ENCODE assay signal across 10 mouse cellular contexts in the genomic region with DNA sequence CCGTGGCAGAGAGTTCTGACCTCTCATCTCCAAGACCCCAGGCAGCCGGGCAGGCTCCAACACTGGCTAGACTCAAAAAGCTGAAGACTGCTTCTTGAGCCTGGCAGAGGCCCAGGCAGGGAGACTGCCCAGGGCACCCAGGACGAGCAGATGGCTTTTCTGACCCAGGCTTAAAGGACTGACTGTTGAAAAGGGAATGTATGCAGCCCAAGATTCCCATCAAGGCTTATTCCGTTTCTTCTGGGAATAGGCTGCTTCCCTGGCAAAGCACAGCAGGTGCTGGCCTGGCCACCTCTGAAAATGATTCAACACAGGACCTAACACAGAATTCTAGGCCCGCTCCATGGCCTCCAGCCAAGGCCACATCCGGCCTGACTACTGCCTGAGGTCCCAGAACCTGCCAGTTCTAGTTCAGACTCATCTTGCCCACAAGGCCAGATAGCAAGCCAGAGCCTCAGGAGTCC. TPM values are rescaled to one million over a fixed set of nuclear protein-coding genes. Genes with fewer than 3 reads are reported as not detected.
DNase-seq lines count a peak whose midpoint lies in the region; ATAC-seq and TF ChIP-seq lines count a peak whose summit lies in the region.
"Had no signal": no experiment of that assay in that cellular context is flagged by ENCODE, and none has a peak within 500 bp of the region (broad histone marks: within the 10 kb centered on the region; RNA-seq: fewer than 3 reads in every experiment).

No protein-coding gene starts in this region.

- TF ChIP-seq CTCF in kidney, adult 2 months (conservative IDR thresholded peaks at IDR 0.05; ENCODE audit: insufficient read depth, insufficient read length, low read depth, low read length): no peak

- no peak overlapping the region for H3K9ac ChIP-seq in kidney, embryonic 14.5 days (ENCODE audit: low read depth, low read length)
- H3K9ac ChIP-seq in heart, embryonic 16.5 days (ENCODE audit: low read length): peak overlapping the region; percentile 20; the same call in 1 of the 2 replicates
- H3K9ac ChIP-seq in forebrain, embryonic 11.5 days (ENCODE audit: low read length): no peak overlapping the region

- H3K27ac ChIP-seq in kidney, adult 2 months (ENCODE audit: insufficient read depth, low read depth, low read length): peak overlapping the region; percentile 11; the same call in 1 of the 2 replicates
- H3K27ac ChIP-seq in kidney, embryonic 14.5 days (ENCODE audit: low read depth, low read length): no peak overlapping the region
- H3K27ac ChIP-seq in heart, embryonic 16.5 days (ENCODE audit: low read length): no peak overlapping the region
- no peak overlapping the region for H3K27ac ChIP-seq in forebrain, embryonic 11.5 days (ENCODE audit: low read depth, low read length)

- H3K9me3 ChIP-seq in kidney, embryonic 14.5 days (ENCODE audit: control insufficient read depth, low read length): no peaks in the 10 kb centered on the region
- no peaks in the 10 kb centered on the region for H3K9me3 ChIP-seq in heart, embryonic 16.5 days (replicated peaks; ENCODE audit: control insufficient read depth, low read length)
- H3K9me3 ChIP-seq in forebrain, embryonic 11.5 days (ENCODE audit: control insufficient read depth, low read length): no peaks in the 10 kb centered on the region
- H3K9me3 ChIP-seq: megakaryocyte, embryonic 14.5 days had no signal

- DNase-seq in kidney, adult 2 months: peak; percentile 75
- peak; percentile 86 for DNase-seq in 416B (ENCODE audit: low read depth)
- peak; percentile 73 for DNase-seq in cerebellum, adult 11 months
- DNase-seq in B cell, adult 2 months: no peak
- no peak for DNase-seq in forebrain, embryonic 11.5 days (ENCODE audit: low spot score)
- no peak for DNase-seq in lung, postnatal 14 days

- WGBS in kidney, adult 2 months: 37% methylated on average over 6 of the region's 6 CpGs
- WGBS in kidney, embryonic 14.5 days: 74% methylated on average over 6 of the region's 6 CpGs
- 58% methylated on average over 6 of the region's 6 CpGs for WGBS in heart, embryonic 16.5 days
- WGBS in forebrain, embryonic 11.5 days: 86% methylated on average over 6 of the region's 6 CpGs

- TF ChIP-seq POLR2A in kidney, adult 2 months (IDR thresholded peaks at IDR 0.05; ENCODE audit: low read depth, low read length): no peak

- H3K36me3 ChIP-seq in kidney, adult 2 months (ENCODE audit: control insufficient read depth, insufficient read depth, low read length): peaks cover 1% of the 10 kb centered on the region
- peaks cover 47% of the 10 kb centered on the region for H3K36me3 ChIP-seq in kidney, embryonic 14.5 days (ENCODE audit: control insufficient read depth, insufficient read depth, low read length)
- H3K36me3 ChIP-seq in heart, embryonic 16.5 days (ENCODE audit: control insufficient read depth, insufficient read depth): peaks cover 32% of the 10 kb centered on the region
- H3K36me3 ChIP-seq in forebrain, embryonic 11.5 days (ENCODE audit: control insufficient read depth, insufficient read depth, low read length): no peaks in the 10 kb centered on the region; the same call in 1 of the 2 replicates

- no peaks in the 10 kb centered on the region for H3K27me3 ChIP-seq in kidney, adult 2 months (replicated peaks; ENCODE audit: control insufficient read depth, insufficient read depth, low read length)
- peaks cover 23% of the 10 kb centered on the region for H3K27me3 ChIP-seq in kidney, embryonic 14.5 days (ENCODE audit: control insufficient read depth, insufficient read depth, low read length)
- 0 out of 2 replicates have a peak, but pooled peaks cover 4% of the 10 kb centered on the region for H3K27me3 ChIP-seq in heart, embryonic 16.5 days (ENCODE audit: control insufficient read depth, insufficient read depth, low read length)
- peaks cover 24% of the 10 kb centered on the region for H3K27me3 ChIP-seq in forebrain, embryonic 11.5 days (ENCODE audit: control insufficient read depth, insufficient read depth, low read length)

- H3K4me1 ChIP-seq in kidney, adult 2 months (ENCODE audit: control insufficient read depth, insufficient read depth, low read length): 0 out of 2 replicates have a peak, but pooled peaks cover 9% of the 10 kb centered on the region
- peaks cover 4% of the 10 kb centered on the region; the same call in 1 of the 2 replicates for H3K4me1 ChIP-seq in kidney, embryonic 14.5 days (ENCODE audit: control insufficient read depth, insufficient read depth, low read length)
- H3K4me1 ChIP-seq in heart, embryonic 16.5 days (ENCODE audit: control insufficient read depth, insufficient read depth, low read length): peaks cover 10% of the 10 kb centered on the region
- peaks cover 2% of the 10 kb centered on the region; the same call in 1 of the 2 replicates for H3K4me1 ChIP-seq in forebrain, embryonic 11.5 days (replicated peaks; ENCODE audit: control insufficient read depth, insufficient read depth, low read length)

- no peak for ATAC-seq in kidney, embryonic 14.5 days (ENCODE audit: low FRiP score, low TSS enrichment)
- ATAC-seq in heart, embryonic 16.5 days (replicated peaks; ENCODE audit: extremely low read depth, insufficient read depth, low FRiP score): no peak
- no peak for ATAC-seq in forebrain, embryonic 11.5 days (replicated peaks; ENCODE audit: low FRiP score)
- ATAC-seq: intestine, postnatal 0 days had no signal

- H3K4me2 ChIP-seq in kidney, embryonic 14.5 days (replicated peaks; ENCODE audit: low read depth, low read length): no peak overlapping the region
- H3K4me2 ChIP-seq in heart, embryonic 16.5 days (ENCODE audit: low read depth, low read length): no peak overlapping the region
- no peak overlapping the region for H3K4me2 ChIP-seq in forebrain, embryonic 11.5 days (ENCODE audit: low read depth, low read length, severe bottlenecking)

- H3K4me3 ChIP-seq in kidney, adult 2 months (ENCODE audit: insufficient read depth, low read depth, low read length): no peak overlapping the region
- no peak overlapping the region for H3K4me3 ChIP-seq in kidney, embryonic 14.5 days (ENCODE audit: low read length)
- no peak overlapping the region for H3K4me3 ChIP-seq in heart, embryonic 16.5 days (ENCODE audit: low read length)
- no peak overlapping the region for H3K4me3 ChIP-seq in forebrain, embryonic 11.5 days (ENCODE audit: low read depth, low read length)
- H3K4me3 ChIP-seq: megakaryocyte, embryonic 14.5 days had no signal

RNA-seq across cellular contexts. Expression of a gene that starts 1.7 kb away (rescaled TPM):
- 3.1 and 4.1 TPM in 2 replicates for polyA plus RNA-seq in kidney, adult 2 months (2012; rRNA removed)
- 1.4 and 1.7 TPM in 2 replicates for polyA plus RNA-seq in kidney, embryonic 14.5 days (2014; fragmentation: Nextera tagmentation; extraction: Ambion mirVana)
- 4.8 and 4.9 TPM in 2 replicates for polyA plus RNA-seq in heart, embryonic 16.5 days (2015; fragmentation: Nextera tagmentation; extraction: Ambion mirVana)
- 0.24 and 0.32 TPM in 2 replicates for polyA plus RNA-seq in forebrain, embryonic 11.5 days (2014; fragmentation: Nextera tagmentation; extraction: Ambion mirVana)

RNA-seq across cellular contexts. Expression of a gene that starts 7.2 kb away (rescaled TPM):
- 0.36 TPM in 1 of 2 replicates, not detected in the other for polyA plus RNA-seq in kidney, adult 2 months (2012; rRNA removed)
- not detected in 2 replicates for polyA plus RNA-seq in kidney, embryonic 14.5 days (2014; fragmentation: Nextera tagmentation; extraction: Ambion mirVana)
- not detected in 2 replicates for polyA plus RNA-seq in heart, embryonic 16.5 days (2015; fragmentation: Nextera tagmentation; extraction: Ambion mirVana)
- not detected in 2 replicates for polyA plus RNA-seq in forebrain, embryonic 11.5 days (2014; fragmentation: Nextera tagmentation; extraction: Ambion mirVana)
- polyA plus RNA-seq: intestine, postnatal 0 days had no signal

RNA-seq across cellular contexts. Expression of a gene that starts 12.5 kb away (rescaled TPM):
- 830 and 897 TPM in 2 replicates for polyA plus RNA-seq in kidney, adult 2 months (2012; rRNA removed)
- polyA plus RNA-seq in kidney, embryonic 14.5 days (2014; fragmentation: Nextera tagmentation; extraction: Ambion mirVana): 223 and 260 TPM in 2 replicates
- polyA plus RNA-seq in heart, embryonic 16.5 days (2015; fragmentation: Nextera tagmentation; extraction: Ambion mirVana): 470 and 482 TPM in 2 replicates
- polyA plus RNA-seq in forebrain, embryonic 11.5 days (2014; fragmentation: Nextera tagmentation; extraction: Ambion mirVana): 129 and 147 TPM in 2 replicates

RNA-seq across cellular contexts. Expression of a gene that starts 59.4 kb away (rescaled TPM):
- polyA plus RNA-seq in kidney, adult 2 months (2012; rRNA removed): 1.8 and 3.3 TPM in 2 replicates
- not detected in 2 replicates for polyA plus RNA-seq in kidney, embryonic 14.5 days (2014; fragmentation: Nextera tagmentation; extraction: Ambion mirVana)
- polyA plus RNA-seq in heart, embryonic 16.5 days (2015; fragmentation: Nextera tagmentation; extraction: Ambion mirVana): 0.17 and 0.32 TPM in 2 replicates
- polyA plus RNA-seq in forebrain, embryonic 11.5 days (2014; fragmentation: Nextera tagmentation; extraction: Ambion mirVana): not detected in 2 replicates

Comparison
In these comparisons a context has a peak if more than half of its experiments do, and no peak if none do; other contexts are left out.
1. DNase-seq: peak in kidney, adult 2 months (single experiment), 416B (single experiment) and cerebellum, adult 11 months (single experiment); none in B cell, adult 2 months (0 of 2), forebrain, embryonic 11.5 days (single experiment) and lung, postnatal 14 days (single experiment).